Mouse (Mus musculus): Measurements from ENCODE around the gene Lmntd1. TPM values are rescaled to one million over a fixed set of nuclear protein-coding genes. Genes with fewer than 3 reads are reported as not detected.

Gene Lmntd1
- total RNA-seq, 2 experiments from 2014 or later = not detected

DNA sequence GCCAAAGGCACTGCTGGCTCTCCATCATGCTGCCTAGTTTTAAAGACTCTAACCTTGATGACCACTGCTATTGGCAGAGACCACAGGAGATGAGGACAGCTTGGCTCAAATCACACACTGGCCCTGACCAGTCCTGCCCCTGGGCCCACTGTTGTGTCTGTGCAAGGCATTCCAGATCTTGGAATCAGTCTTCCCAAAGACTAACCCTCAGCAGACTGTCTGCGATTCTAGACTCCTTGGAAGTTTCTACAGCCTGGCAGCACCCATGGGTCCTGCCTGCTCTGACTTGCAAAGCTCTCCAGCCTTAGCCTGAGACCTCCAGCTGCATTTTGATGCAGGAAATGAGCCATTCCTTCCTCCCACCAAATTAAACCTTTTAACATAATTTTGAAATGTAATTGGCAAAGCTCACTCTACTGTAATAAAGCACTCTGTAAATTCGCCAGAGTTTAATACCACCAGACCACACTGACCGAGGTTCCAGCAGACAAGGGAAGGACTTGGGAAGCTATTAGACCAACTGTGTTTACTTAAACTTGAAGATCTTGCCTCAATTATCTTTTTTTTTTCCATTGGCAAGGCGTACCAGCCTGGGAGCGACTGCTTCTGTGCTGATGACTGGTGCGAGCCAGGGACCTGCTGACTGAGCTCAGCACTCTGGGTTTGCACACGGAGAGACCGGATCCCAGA, 168.2 kb downstream of the Lmntd1 start:
- no peak for ATAC-seq (replicated peaks; ENCODE audit: low FRiP score, poor library complexity, severe bottlenecking)

DNA sequence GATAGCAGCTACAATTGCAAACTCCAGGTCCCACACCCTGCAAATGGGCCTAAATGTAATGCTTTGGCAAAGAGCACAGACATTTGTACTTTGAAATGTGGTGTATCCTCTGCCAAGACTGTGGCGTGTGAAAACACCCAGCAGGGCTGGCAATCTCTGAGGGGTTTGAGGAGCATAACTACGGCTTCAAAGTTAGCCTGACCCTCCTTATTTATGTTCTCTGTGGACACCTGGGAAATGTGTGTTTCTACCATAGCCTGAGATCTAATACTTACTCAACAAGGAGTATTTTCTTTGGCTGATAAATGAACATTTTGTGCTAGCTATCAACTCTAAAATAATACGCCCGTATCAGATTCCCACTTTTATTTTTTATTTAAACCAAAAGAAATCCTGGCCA, 168.7 kb downstream of the Lmntd1 start:
- no peak for ATAC-seq (replicated peaks; ENCODE audit: low FRiP score, poor library complexity, severe bottlenecking)

DNA sequence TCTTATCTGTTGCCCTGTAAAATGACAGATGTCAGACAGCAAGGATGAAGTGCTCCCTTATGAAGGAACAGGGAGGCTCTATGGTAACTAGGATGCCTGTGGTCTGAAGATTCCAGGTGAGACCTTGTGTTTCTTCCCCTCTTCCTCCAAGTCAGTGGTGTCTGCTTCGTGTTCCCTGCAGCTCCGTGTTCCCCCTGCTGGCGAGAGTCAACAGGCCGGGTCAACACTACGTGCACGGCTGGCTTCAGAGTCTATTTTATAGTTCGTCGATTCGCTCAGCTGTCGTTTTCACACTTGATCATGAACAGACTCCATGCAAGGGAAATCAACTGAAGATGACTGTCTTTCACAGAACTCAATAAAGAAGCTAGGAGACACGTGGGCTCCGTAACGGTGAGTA, 171.3 kb downstream of the Lmntd1 start:
- no peak for ATAC-seq (replicated peaks; ENCODE audit: low FRiP score, poor library complexity, severe bottlenecking)

DNA sequence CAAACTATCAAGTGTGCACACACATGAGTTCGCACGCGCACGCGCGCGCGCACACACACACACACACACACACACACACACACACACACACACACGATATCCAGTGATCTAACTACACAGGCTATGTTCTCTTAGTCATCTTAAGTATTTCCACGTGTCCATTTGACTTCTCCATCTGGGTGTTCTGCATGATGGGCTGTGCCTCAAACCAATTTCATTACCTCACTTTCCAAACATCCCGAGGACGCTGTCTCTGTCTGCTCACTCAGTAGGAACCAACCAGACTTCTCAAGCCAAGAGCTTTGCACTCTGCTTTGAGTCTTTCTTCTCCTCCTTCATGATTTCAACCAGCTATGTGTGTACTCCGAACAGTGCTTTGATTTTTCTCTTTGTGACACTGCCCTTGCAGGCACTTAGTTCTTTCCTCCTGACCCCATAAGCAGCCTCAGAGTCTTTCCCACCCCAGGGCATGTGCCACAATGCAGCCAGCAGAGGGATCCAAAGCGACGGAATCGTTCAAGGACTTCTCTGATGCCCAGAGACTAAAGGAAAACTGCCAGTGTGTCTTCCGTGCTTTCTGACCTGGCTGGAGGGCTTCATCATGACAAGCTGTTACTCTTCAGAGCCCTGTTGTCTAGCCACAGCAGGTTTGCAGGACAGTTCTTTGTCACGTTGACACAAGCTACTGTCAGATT, 172.6 kb downstream of the Lmntd1 start:
- ATAC-seq (replicated peaks; ENCODE audit: low FRiP score, poor library complexity, severe bottlenecking) = no peak

DNA sequence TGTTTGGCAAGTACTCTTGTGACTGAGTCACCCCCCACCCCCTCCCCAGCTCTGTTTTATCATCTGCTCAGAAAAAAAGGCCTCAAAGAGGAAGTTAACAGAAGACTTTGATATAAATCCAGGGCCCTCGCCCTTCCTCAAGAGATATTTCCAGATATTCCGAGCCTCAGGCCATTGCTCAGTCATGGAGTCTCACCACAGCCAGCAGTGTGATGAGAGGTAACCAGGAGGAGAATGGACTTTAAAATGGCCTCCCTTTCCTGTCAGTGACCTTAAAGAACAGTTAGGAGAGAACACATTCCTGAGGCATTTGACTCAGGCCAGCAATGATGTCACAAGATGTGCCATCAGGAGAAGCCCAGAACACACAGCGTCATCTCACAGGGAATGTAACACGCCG, 175.3 kb downstream of the Lmntd1 start:
- ATAC-seq (replicated peaks; ENCODE audit: low FRiP score, poor library complexity, severe bottlenecking) = no peak

DNA sequence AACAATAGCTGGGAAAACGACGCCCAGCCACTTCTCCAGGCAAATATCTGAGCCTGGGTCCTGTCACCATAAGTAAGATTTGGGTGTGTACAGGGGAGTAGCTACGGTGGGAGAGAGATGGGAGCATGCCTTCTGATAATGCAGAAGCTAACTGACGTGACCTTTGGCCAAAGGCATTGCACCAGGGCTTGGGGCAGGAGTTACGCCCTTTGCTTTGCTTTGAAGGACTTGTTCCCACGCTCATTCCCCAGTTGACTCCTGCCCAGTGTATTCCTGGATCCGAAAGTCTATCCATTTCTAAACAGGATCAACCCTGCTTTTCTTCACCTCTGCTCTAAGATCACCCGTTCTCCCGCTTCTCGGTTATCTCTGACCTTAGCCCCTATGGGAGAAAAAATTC, 178.4 kb downstream of the Lmntd1 start:
- ATAC-seq (replicated peaks; ENCODE audit: low FRiP score, poor library complexity, severe bottlenecking) = no peak

DNA sequence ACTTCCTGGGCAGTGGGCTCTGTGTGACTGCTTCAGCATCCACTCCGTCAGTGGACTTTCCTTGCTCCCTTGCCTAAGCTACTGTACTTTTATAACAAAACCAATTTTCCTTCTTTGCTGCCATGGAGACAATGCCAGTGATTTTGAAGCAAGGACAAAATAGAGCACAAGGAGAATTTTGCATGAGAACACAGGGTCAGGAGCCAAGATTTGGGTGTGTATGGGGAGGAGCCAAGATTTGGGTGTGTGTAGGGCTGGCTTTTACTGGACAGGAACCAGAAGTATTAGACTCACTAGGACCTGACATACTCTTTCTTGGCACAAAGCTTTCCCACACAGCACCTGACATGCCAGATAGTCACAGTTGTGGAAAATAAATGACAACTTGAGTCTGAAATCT, 179.0 kb downstream of the Lmntd1 start:
- ATAC-seq (replicated peaks; ENCODE audit: low FRiP score, poor library complexity, severe bottlenecking) = no peak

DNA sequence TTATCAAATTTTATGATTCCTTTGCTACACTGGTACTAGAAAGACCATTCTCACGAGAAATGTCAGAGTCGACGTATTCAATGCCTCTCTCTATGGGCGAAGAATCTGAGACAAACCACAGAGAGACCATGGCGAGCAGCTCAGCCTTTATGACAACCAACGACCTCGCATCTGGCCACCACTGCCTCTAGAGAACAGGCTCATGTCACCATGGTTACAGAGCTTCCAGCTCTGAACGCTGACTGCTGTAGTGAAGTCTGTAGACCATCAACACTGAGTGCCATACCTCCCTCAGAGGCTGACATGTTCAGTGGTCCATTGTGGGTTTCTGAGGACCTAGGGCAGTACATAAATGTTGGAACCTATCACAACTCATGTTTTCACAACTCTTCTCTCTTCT, 180.2 kb downstream of the Lmntd1 start:
- no peak for ATAC-seq (replicated peaks; ENCODE audit: low FRiP score, poor library complexity, severe bottlenecking)

DNA sequence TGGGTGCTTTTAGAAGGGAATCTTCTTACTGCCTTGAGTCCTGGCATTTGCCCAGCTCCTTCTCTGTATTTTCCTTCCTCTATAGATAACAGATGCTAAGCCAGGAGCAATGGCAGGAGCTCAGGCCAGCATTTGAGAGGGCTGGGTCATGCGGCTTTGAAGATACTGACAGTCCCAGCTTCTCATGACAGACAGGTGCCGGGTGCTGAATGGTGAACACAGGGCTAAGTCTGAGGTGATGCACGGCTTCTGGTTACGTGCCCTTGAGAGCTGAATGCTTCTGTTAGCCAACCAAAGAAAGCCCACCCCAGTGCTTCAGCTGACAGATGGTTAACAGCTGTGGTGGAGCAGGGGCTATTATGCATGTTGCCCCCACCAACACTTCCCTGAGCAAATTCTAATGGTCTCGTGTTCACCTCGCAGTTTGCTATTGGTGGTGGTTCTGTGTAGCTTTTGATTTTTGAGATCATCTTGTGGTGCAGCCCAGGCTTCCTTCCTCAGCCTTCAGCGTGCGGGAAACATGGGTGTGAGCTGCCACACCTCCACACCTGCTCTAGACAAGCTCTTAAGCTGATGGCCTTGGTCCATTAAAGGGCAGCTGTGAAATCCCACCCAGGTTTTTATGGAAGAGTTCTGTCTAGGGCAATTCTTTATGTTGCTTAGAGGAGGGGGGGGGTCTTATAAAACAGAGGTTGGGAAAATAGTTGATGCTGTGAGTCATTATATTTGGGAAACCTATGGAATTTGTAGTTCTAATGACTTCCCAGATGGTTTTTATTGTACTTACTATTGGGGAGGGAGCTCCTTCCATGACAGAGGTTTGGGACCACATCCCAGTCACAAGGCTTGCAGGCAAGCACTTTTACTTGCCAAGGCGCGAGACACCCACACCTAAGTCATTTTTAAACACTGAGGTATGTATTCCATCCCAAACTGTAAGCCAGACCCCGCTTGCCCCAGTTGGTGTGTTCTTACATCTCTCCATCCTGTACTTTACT, 181.1 kb downstream of the Lmntd1 start:
- ATAC-seq (replicated peaks; ENCODE audit: low FRiP score, poor library complexity, severe bottlenecking) = no peak

DNA sequence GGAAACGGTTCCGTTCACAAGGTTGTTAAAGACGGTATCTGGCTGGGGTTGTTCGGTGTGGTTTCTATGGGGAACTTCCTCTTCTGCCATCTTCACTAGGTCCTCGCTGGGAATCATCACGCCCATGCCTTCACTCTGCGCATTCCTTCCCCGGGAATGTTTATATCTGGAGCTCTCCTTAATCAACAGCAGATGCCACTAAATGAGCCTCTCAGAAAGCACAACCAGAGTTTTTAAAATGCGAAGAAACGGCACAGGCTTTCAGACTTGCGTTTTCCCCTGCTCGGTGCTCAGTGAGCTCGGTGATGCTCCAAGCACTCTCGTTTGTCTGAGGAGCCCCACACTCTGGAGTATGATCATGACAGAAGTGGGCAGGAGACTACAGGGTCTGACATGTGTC, 182.4 kb downstream of the Lmntd1 start:
- no peak for ATAC-seq (replicated peaks; ENCODE audit: low FRiP score, poor library complexity, severe bottlenecking)

DNA sequence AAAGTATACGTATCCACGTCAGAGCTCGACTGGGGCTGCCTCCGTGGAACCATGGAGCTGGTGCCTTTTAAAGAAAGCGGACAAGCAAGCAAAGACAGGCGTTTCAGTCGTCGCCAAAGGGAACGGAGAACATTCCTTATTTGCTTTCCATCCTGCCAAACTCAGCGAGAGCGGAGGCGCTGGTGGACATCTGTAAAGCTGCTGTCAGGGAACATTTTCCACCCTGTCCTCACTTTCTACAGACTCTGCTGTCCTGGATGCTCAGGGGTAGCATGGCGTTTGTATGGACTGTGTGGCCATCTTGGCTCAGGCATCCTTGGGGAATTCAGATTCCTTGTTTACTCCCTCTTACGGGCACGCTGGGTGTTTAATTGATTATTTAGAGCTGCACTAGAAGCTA, 186.7 kb downstream of the Lmntd1 start:
- no peak for ATAC-seq (replicated peaks; ENCODE audit: low FRiP score, poor library complexity, severe bottlenecking)

DNA sequence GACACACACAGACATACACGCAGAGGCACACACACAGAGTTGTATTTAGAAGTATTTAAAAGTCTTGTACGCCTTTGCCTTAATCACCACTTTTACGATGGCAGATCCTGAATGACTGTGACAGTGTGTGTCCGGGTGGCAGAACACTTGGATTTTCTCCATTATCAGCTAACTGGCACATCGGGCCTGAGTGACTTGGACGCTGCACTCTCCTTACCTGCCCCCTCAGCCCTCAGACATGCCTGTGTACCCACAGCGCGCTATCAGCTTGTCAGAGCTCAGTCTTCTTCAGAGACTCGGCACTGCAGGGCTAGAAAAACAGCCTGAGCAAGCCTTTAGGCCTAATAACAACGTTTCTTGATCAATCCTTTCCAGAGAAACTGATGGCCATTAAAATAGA, 187.6 kb downstream of the Lmntd1 start:
- ATAC-seq (replicated peaks; ENCODE audit: low FRiP score, poor library complexity, severe bottlenecking) = no peak

DNA sequence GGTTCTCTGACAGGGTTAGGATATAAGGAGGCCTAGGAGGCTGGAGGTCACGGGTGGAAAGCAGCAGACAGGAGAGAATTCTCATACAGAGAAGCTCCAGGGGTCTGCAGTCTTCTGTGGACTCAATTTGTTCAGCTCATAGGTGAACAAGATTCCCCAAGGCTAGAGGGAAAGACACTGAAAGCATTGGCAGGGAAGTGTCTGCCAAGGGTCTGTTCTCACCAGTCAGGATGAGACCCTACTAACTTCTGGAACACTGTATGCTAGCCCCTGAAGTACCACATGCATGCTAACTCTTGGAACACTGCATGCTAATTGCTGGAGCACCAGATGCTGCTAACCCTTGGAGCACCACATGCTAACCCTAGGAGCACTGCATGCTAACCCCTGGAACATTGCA, 190.0 kb downstream of the Lmntd1 start:
- no peak for ATAC-seq (replicated peaks; ENCODE audit: low FRiP score, poor library complexity, severe bottlenecking)

DNA sequence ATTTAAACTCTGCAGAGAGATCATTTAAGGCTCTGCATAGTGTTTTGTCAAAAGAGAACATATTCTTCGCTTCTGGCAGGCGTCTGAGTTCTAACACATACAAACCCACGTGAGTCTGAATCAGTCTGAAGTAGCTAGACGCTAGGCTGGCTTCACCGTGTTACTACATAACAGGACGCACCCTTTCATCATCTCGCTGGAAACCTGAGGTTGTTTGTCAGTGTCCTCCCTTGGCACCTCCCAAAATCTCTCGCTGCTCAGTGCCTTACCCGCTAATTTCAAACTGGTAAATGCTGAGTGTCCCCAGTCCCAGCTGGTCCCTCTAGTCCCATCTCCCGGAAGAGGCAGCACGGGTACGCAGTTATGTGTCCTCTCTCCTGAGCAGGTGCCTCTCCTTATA, 190.6 kb downstream of the Lmntd1 start:
- no peak for ATAC-seq (replicated peaks; ENCODE audit: low FRiP score, poor library complexity, severe bottlenecking)

DNA sequence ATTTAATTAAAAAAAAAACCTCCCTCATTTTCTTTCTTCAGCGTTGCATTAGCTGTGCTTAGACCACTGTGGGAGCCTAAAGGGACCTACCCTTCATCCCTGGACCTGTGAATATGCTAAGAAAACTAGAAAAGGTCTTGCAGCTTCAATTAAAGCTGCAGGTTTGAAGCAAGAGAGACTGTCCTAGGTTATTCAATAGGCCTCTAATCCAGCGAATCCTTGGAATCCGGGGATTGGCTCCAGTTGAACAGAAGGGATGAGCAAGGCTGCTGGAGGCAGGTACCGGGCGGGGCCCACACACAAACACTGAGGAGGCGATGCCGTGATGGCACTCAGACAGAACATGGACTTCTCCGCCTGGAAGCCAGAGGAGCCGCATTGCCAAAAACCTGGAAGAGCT, 192.5 kb downstream of the Lmntd1 start:
- ATAC-seq (replicated peaks; ENCODE audit: low FRiP score, poor library complexity, severe bottlenecking) = no peak

DNA sequence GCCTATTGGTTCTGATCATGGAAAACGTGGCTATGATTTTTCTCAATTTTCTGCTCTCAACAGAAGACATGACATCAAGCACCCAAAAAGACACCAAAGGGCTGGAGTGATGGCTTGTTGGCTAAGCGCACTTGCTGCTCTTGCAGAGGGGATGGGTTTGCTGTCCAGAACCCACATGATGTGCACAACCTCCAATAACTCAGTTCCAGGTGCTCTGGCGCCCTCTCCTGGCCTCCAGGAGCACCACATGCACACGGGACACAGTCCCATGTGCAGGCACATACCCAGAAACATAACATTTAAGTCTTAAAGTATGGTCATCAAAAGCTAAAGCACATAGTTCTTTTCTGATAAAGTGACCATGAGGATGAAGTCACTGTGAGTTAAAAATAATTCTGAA, 193.7 kb downstream of the Lmntd1 start:
- ATAC-seq (replicated peaks; ENCODE audit: low FRiP score, poor library complexity, severe bottlenecking) = no peak

DNA sequence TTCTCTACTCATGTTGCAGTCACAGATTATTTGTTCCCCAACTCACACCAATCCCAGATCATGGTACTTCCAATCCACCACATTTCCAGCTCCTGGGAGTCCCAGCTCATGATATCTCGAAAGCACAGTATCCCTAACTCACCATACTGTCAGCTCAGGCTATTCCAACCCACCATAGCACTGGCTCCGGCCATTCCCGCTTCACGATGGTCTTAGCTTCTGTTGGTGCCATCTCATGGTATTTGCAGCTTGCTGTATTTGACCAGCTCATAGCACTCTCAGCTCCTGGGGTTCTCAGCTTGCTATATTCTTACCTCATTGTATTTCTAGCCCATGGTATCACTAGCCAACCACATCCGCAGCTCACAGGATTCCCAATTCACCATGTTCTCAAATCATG, 195.3 kb downstream of the Lmntd1 start:
- ATAC-seq (replicated peaks; ENCODE audit: low FRiP score, poor library complexity, severe bottlenecking) = no peak

DNA sequence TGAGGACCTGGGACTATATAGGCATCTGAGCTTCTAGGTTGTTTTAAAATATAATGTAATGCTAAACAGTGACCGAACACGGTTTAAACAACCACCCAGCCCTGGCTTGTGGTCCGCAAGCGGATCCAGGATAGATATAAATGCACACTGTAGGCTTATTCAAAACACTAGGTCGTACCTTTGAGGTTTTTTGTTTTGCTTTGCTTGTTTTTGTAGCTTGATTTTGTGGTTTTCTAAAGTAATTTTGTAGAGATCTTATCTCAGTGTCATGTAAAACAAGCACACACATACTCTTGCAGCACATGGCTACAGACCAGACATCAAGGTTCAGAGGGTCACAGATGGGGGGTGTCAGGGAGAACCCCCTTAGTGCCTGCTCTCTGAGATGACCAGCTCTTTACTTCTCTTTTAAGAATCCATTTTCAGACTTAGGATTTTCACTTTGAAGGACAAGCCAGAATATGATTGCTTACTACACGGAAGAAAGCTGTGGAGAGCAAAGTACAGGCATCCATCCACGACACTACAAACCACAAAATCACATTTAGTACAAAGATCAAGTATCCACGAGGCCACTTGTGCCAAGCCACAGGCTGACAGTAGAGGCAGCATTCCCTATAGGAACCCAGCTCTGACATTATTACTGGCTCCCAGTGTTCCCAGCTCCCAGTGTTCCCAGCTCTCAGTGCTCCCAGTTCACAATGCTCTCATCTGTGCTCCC, 196.2 kb downstream of the Lmntd1 start:
- ATAC-seq (replicated peaks; ENCODE audit: low FRiP score, poor library complexity, severe bottlenecking) = no peak

DNA sequence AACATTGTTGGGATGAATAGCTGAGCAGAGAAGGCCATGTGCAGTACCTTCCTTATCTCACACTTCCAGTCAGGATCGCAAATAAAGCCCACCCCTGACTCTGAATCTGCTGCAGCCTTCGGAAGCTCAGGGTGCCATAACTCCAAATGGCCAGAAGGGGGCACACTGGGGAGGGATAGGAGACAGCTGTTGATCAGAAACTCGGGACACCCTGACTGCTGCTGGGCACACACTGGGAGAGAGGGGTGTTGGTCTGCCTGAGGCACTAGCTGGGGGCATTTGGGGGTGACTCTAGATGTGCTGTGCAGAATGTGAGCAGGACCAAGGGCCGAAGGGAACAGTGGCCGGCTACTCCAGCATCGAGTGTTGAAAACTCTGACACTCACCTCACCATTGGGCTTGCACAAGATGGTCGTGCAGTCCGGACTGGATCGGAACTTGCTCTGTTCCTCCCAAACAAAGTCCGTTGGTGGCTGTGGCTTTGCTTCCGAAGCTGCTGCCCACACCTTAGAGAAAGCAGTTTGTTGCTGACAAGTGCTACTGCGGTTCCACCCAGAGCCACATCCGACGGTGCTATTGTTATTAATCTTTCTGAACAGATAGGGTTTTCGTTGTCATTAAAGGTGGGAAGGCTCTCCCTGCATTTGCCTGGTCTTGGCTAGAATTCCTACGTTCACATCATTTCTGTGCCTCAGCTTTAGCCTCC, 197.0 kb downstream of the Lmntd1 start:
- no peak for ATAC-seq (replicated peaks; ENCODE audit: low FRiP score, poor library complexity, severe bottlenecking)

Data from erythroblast, adult 5-6 weeks (primary cell).